Mouse (Mus musculus) myocyte (in vitro differentiated cells): ENCODE measurements around the gene Slc38a1.

Experiments
- CEBPB ChIP-seq: IDR thresholded peaks from 2 replicates; pipeline ENCODE4 v1.6.1; 2011; ENCODE audit warnings: mild to moderate bottlenecking, moderate library complexity; ENCODE audit not compliant: poor library complexity, insufficient read depth, severe bottlenecking
- E2F4 ChIP-seq: IDR thresholded peaks from one replicate; pipeline ENCODE4 v1.6.1; 2011; ENCODE audit warnings: mild to moderate bottlenecking, control low read depth, moderate library complexity; ENCODE audit not compliant: insufficient read depth
- MAX ChIP-seq: IDR thresholded peaks from one replicate; pipeline ENCODE4 v1.6.1; 2011; ENCODE audit warnings: low read depth, mild to moderate bottlenecking, control low read depth
- MYOD1 ChIP-seq, 3 experiments: IDR thresholded peaks; one replicate each; pipeline ENCODE4 v1.6.1; 2011; ENCODE audit warnings: control low read depth in 2 of 3, low read depth in 2 of 3, mild to moderate bottlenecking in 2 of 3, moderate library complexity in 1 of 3; ENCODE audit not compliant: insufficient read length in 2 of 3, control insufficient read depth in 1 of 3
- MYOG ChIP-seq, 3 experiments: IDR thresholded peaks; one replicate each; pipeline ENCODE4 v1.6.1; 2011; ENCODE audit warnings: control low read depth in 2 of 3, low read depth in 2 of 3, mild to moderate bottlenecking in 2 of 3; ENCODE audit not compliant: insufficient read length in 2 of 3, control insufficient read depth in 1 of 3, insufficient read depth in 1 of 3
- POLR2A ChIP-seq: IDR thresholded peaks from one replicate; pipeline ENCODE4 v1.6.1; 2011; ENCODE audit warnings: low read depth, mild to moderate bottlenecking, control low read depth, moderate library complexity; ENCODE audit not compliant: insufficient read length
- POLR2AphosphoS2 ChIP-seq: IDR thresholded peaks from one replicate; pipeline ENCODE4 v1.6.1; 2011; ENCODE audit warnings: low read depth, control low read depth; ENCODE audit not compliant: insufficient read length
- SRF ChIP-seq: IDR thresholded peaks from one replicate; pipeline ENCODE4 v1.6.1; 2011; ENCODE audit warnings: low read depth; ENCODE audit not compliant: control insufficient read depth, insufficient read length
- TCF12 ChIP-seq: IDR thresholded peaks from one replicate; pipeline ENCODE4 v1.6.1; 2011; ENCODE audit warnings: mild to moderate bottlenecking, control low read depth; ENCODE audit not compliant: poor library complexity, insufficient read depth, severe bottlenecking
- USF1 ChIP-seq: IDR thresholded peaks from one replicate; pipeline ENCODE4 v1.6.1; 2011; ENCODE audit warnings: low read depth, mild to moderate bottlenecking, control low read depth, moderate library complexity

DNA sequence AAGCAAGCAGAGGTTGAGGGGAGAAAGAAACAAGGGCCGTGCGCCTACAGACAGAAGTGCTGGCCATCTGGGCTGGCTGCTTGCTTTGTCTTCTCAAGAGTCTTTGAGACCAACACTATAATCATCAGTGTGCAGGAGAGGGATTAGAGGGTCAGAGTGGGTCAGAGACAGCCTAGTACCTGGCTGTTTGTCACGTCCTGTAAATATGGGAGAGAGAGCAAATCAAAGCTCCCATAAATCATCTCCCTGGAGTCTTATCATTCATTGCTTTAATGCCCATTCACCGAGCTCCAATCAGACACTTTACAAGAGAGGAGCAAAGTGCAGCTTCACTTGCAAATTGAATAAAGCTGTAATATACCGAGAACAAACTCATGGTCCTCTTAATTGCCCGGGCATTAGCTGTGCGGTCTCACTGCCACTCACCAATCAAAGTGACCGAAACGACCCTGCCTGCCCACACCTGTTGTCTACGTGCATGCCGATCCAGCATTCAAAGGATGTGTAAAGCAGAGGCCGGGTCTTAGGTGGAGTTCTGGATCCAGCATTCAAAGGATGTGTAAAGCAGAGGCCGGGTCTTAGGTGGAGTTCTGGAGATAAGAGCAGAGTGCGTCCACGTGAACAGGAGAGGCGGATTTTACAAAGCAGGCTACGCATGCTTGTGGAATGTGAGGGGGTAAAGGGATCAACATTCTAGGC, 15.0 kb upstream of the Slc38a1 start:
- TF ChIP-seq E2F4 = no peak
- TF ChIP-seq POLR2A = no peak
- TF ChIP-seq CEBPB = no peak
- TF ChIP-seq SRF = no peak
- TF ChIP-seq TCF12 = no peak
- TF ChIP-seq MYOG (IDR thresholded peaks at IDR 0.05; ENCODE audit: control insufficient read depth in 1 of 3, insufficient read depth in 1 of 3, insufficient read length in 2 of 3, low read depth in 2 of 3) = no peak
- no peak for TF ChIP-seq POLR2AphosphoS2
- TF ChIP-seq MYOD1 (IDR thresholded peaks at IDR 0.05; ENCODE audit: control insufficient read depth in 1 of 3, insufficient read length in 2 of 3, low read depth in 2 of 3) = no peak
- no peak for TF ChIP-seq MAX
- TF ChIP-seq USF1 = no peak
